8 mouse cellular contexts compared by ENCODE assay signal in genomic region chr9:121316621-121317405, GRCm38 (mm10). TPM values are rescaled to one million over a fixed set of nuclear protein-coding genes. Genes with fewer than 3 reads are reported as not detected.
DNase-seq lines count a peak whose midpoint lies in the region; ATAC-seq lines count a peak whose summit lies in the region.

No protein-coding gene starts in this region.

- ATAC-seq in midbrain, embryonic 16.5 days: no peak
- ATAC-seq in midbrain, embryonic 13.5 days: no peak

- H3K27me3 ChIP-seq in midbrain, embryonic 10.5 days (ENCODE audit: low read depth, poor library complexity, severe bottlenecking): no peaks in the 10 kb centered on the region
- H3K27me3 ChIP-seq in midbrain, embryonic 16.5 days (ENCODE audit: control insufficient read depth, insufficient read depth, low read depth, low read length): no peaks in the 10 kb centered on the region
- no peaks in the 10 kb centered on the region for H3K27me3 ChIP-seq in midbrain, embryonic 13.5 days

- WGBS in midbrain, embryonic 10.5 days: 70% methylated on average over 12 of the region's 12 CpGs
- 40% methylated on average over 12 of the region's 12 CpGs for WGBS in midbrain, embryonic 16.5 days
- WGBS in midbrain, embryonic 13.5 days: 53% methylated on average over 12 of the region's 12 CpGs

- H3K4me1 ChIP-seq in midbrain, embryonic 10.5 days: peaks cover 68% of the 10 kb centered on the region
- peaks cover 39% of the 10 kb centered on the region for H3K4me1 ChIP-seq in midbrain, embryonic 16.5 days (ENCODE audit: control insufficient read depth, insufficient read depth, low read length)
- H3K4me1 ChIP-seq in midbrain, embryonic 13.5 days (replicated peaks): peaks cover 72% of the 10 kb centered on the region

- peaks cover 3% of the 10 kb centered on the region; the same call in 1 of the 2 replicates for H3K9me3 ChIP-seq in midbrain, embryonic 10.5 days (replicated peaks)
- no peaks in the 10 kb centered on the region for H3K9me3 ChIP-seq in midbrain, embryonic 16.5 days (replicated peaks; ENCODE audit: control insufficient read depth, low read length, poor library complexity, severe bottlenecking)
- no peaks in the 10 kb centered on the region for H3K9me3 ChIP-seq in midbrain, embryonic 13.5 days

- peaks cover 41% of the 10 kb centered on the region for H3K36me3 ChIP-seq in midbrain, embryonic 10.5 days
- no peaks in the 10 kb centered on the region for H3K36me3 ChIP-seq in midbrain, embryonic 16.5 days (ENCODE audit: control insufficient read depth, insufficient read depth, low read length)
- peaks cover 6% of the 10 kb centered on the region for H3K36me3 ChIP-seq in midbrain, embryonic 13.5 days

- no peak overlapping the region for H3K4me3 ChIP-seq in midbrain, embryonic 10.5 days
- H3K4me3 ChIP-seq in midbrain, embryonic 16.5 days (ENCODE audit: low read depth, low read length): no peak overlapping the region
- H3K4me3 ChIP-seq in midbrain, embryonic 13.5 days (replicated peaks): no peak overlapping the region

- H3K9ac ChIP-seq in midbrain, embryonic 16.5 days (ENCODE audit: low read depth, low read length): no peak overlapping the region
- H3K9ac ChIP-seq in midbrain, embryonic 13.5 days (replicated peaks): no peak overlapping the region

- H3K27ac ChIP-seq in midbrain, embryonic 10.5 days (replicated peaks): peak overlapping the region; percentile 95
- no peak overlapping the region for H3K27ac ChIP-seq in midbrain, embryonic 16.5 days (ENCODE audit: low read length)
- peak overlapping the region; percentile 16; the same call in 1 of the 2 replicates for H3K27ac ChIP-seq in midbrain, embryonic 13.5 days

- no peak for DNase-seq in midbrain, embryonic 10.5 days (ENCODE audit: low spot score)
- DNase-seq in cerebellum, adult 8-10 months: peak; percentile 52
- DNase-seq in heart, adult 8-10 months (ENCODE audit: low spot score): peak; percentile 77
- DNase-seq in kidney, postnatal 14 days: peak; percentile 33
- no peak for DNase-seq in embryo, embryonic 10.5 days (ENCODE audit: low spot score)
- DNase-seq in right cerebral cortex, postnatal 14 days: no peak

- H3K4me2 ChIP-seq in midbrain, embryonic 16.5 days (ENCODE audit: low read length): no peak overlapping the region
- no peak overlapping the region for H3K4me2 ChIP-seq in midbrain, embryonic 13.5 days (replicated peaks)

RNA-seq across cellular contexts. Expression of gene Trak1, which starts 19.5 kb away (rescaled TPM):
- polyA plus RNA-seq in midbrain, embryonic 10.5 days (2016; fragmentation: Nextera tagmentation; extraction: Ambion mirVana): 26.5 and 29.7 TPM in 2 replicates
- polyA plus RNA-seq in midbrain, embryonic 16.5 days (2015; fragmentation: Nextera tagmentation; extraction: Ambion mirVana): 53.8 and 60.6 TPM in 2 replicates
- 100 to 1,000 TPM; 294 to 334 (median 302) TPM for total RNA-seq in heart, adult 8-10 months (2022)
- 41.1 and 44.8 TPM in 2 replicates for polyA plus RNA-seq in midbrain, embryonic 13.5 days (2015; fragmentation: Nextera tagmentation; extraction: Ambion mirVana)

RNA-seq across cellular contexts. Expression of gene Ulk4, which starts 39.8 kb away (rescaled TPM):
- polyA plus RNA-seq in midbrain, embryonic 10.5 days (2016; fragmentation: Nextera tagmentation; extraction: Ambion mirVana): 147 and 155 TPM in 2 replicates
- 102 and 112 TPM in 2 replicates for polyA plus RNA-seq in midbrain, embryonic 16.5 days (2015; fragmentation: Nextera tagmentation; extraction: Ambion mirVana)
- under 1 TPM; 0.14 to 0.41 (median 0.30) TPM for total RNA-seq in heart, adult 8-10 months (2022)
- 151 and 159 TPM in 2 replicates for polyA plus RNA-seq in midbrain, embryonic 13.5 days (2015; fragmentation: Nextera tagmentation; extraction: Ambion mirVana)

Comparison
In these comparisons a context has a peak if more than half of its experiments do, and no peak if none do; other contexts are left out.
1. DNase-seq: peak in cerebellum, adult 8-10 months (single experiment), heart, adult 8-10 months (single experiment) and kidney, postnatal 14 days (single experiment); none in midbrain, embryonic 10.5 days (single experiment), embryo, embryonic 10.5 days (single experiment) and right cerebral cortex, postnatal 14 days (single experiment).